Mouse (Mus musculus) embryonic facial prominence, embryonic 15.5 days (tissue): ENCODE measurements around the gene 4930544G11Rik. TPM values are rescaled to one million over a fixed set of nuclear protein-coding genes. Genes with fewer than 3 reads are reported as not detected.

Experiments used
- ATAC-seq: fragments of 200-750 bp; cut with Nextera tagmentation; 2 replicates; pipeline ENCODE4 v1.8.0; 2017; ENCODE audit warnings: low read depth, moderate TSS enrichment; ENCODE audit not compliant: insufficient number of reproducible peaks, low FRiP score, low TSS enrichment
- H3K27ac ChIP-seq: fragments of 300-500 bp; sonication (generic); replicated peaks from 2 replicates; pipeline ENCODE4 v1.5.1; 2015; ENCODE audit warnings: mild to moderate bottlenecking, inconsistent platforms
- H3K27me3 ChIP-seq: fragments of 300-500 bp; sonication (generic); 2 replicates; pipeline ENCODE4 v1.6.1; 2015; ENCODE audit warnings: inconsistent platforms
- H3K36me3 ChIP-seq: fragments of 300-500 bp; sonication (generic); 2 replicates; pipeline ENCODE4 v1.6.1; 2015; ENCODE audit warnings: mild to moderate bottlenecking, inconsistent platforms
- H3K4me1 ChIP-seq: fragments of 300-500 bp; sonication (generic); 2 replicates; pipeline ENCODE4 v1.6.1; 2015; ENCODE audit warnings: inconsistent platforms
- H3K4me2 ChIP-seq: fragments of 300-500 bp; sonication (generic); replicated peaks from 2 replicates; pipeline ENCODE4 v1.6.1; 2015; ENCODE audit warnings: mild to moderate bottlenecking, inconsistent platforms
- H3K4me3 ChIP-seq: fragments of 300-500 bp; sonication (generic); replicated peaks from 2 replicates; pipeline ENCODE4 v1.5.1; 2015; ENCODE audit warnings: mild to moderate bottlenecking, inconsistent platforms
- H3K9ac ChIP-seq: fragments of 300-500 bp; sonication (generic); 2 replicates; pipeline ENCODE4 v1.6.1; 2015; ENCODE audit warnings: inconsistent platforms
- H3K9me3 ChIP-seq: fragments of 300-500 bp; sonication (generic); replicated peaks from 2 replicates; pipeline ENCODE4 v1.6.1; 2016; ENCODE audit warnings: inconsistent platforms
- WGBS: fragments of 180-500 bp; shearing (Covaris S2); methylation state at CpG from one replicate; pipeline ENCODE4 v1.1.7; 2015; 5-methylcytosine and 5-hydroxymethylcytosine counted together
- polyA plus RNA-seq: library from polyadenylated mRNA; unstranded; fragments of >200 nt; fragmentation: Nextera tagmentation; extraction: Ambion mirVana; gene quantifications from 2 replicates; pipeline ENCODE4 v1.2.1, GENCODE M21; 2015

Gene 4930544G11Rik
- not detected in 2 replicates for polyA plus RNA-seq

DNA sequence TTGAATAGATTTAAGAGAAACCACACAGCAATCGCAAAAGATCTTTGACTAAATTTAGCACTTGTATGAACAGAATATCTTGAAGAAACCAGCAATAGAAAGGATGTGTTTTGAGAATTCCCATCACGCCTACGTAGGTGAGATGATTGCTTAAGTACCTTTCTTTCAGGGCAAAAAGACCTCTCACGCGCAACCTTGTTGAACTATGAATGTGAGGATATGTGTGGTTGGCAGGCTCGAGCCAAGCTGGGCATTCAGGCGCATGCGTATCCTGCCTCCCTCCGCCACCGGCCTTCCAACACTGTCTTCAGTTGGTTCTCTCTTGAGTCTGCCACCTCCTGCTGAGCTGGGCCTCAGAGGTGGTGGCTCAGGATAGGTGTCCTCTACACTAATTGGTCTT, at the start of gene 4930544G11Rik:
Gene 4930544G11Rik, plus strand, starts transcription at position 301 of the 400 bp plus-strand sequence.
- ATAC-seq = no peak
- no peak within 1 kb of the TSS for H3K4me3 ChIP-seq
- H3K36me3 ChIP-seq = no peaks in the 10 kb centered on the region
- H3K4me2 ChIP-seq = no peak within 1 kb of the TSS
- WGBS = 97% methylated on average over 10 of the region's 10 CpGs
- no peaks in the 10 kb centered on the region for H3K27me3 ChIP-seq
- no peak within 1 kb of the TSS for H3K27ac ChIP-seq
- H3K9ac ChIP-seq = no peak within 1 kb of the TSS
- H3K4me1 ChIP-seq = no peaks in the 10 kb centered on the region
- no peaks in the 10 kb centered on the region for H3K9me3 ChIP-seq

GRCm38 (mm10) chr6:65906657-65907182, 45.7 kb upstream of the 4930544G11Rik start:
- Histone ChIP-seq H3K4me2 (no peak overlapping the region), H3K27ac (no peak overlapping the region), H3K9me3 (no peaks in the 10 kb centered on the region), H3K36me3 (peaks cover 18% of the 10 kb centered on the region), H3K9ac (no peak overlapping the region), H3K4me1 (no peaks in the 10 kb centered on the region), H3K4me3 (no peak overlapping the region), H3K27me3 (no peaks in the 10 kb centered on the region)
- WGBS = 88% methylated on average over 2 of the region's 2 CpGs
- no peak for ATAC-seq

- Histone ChIP-seq H3K4me2 (no peak overlapping the region), H3K27me3 (no peaks in the 10 kb centered on the region), H3K27ac (no peak overlapping the region), H3K9ac (no peak overlapping the region), H3K4me3 (no peak overlapping the region), H3K4me1 (no peaks in the 10 kb centered on the region), H3K9me3 (no peaks in the 10 kb centered on the region), H3K36me3 (no peaks in the 10 kb centered on the region)
- ATAC-seq = no peak
- WGBS = 78% methylated on average over 5 of the region's 5 CpGs
Observed at GRCm38 (mm10) chr6:65915421-65915820, 37.0 kb upstream of the 4930544G11Rik start.

GRCm38 (mm10) chr6:65921703-65922102, 30.7 kb upstream of the 4930544G11Rik start:
- ATAC-seq = no peak
- Histone ChIP-seq H3K4me1 (peaks cover 6% of the 10 kb centered on the region; the same call in 1 of the 2 replicates), H3K9ac (no peak overlapping the region), H3K4me3 (no peak overlapping the region), H3K27ac (no peak overlapping the region), H3K4me2 (no peak overlapping the region), H3K36me3 (no peaks in the 10 kb centered on the region), H3K27me3 (no peaks in the 10 kb centered on the region), H3K9me3 (no peaks in the 10 kb centered on the region)
- 63% methylated on average over 3 of the region's 3 CpGs for WGBS

GRCm38 (mm10) chr6:65923501-65924084, 28.8 kb upstream of the 4930544G11Rik start:
- H3K4me3 ChIP-seq = no peak overlapping the region
- peaks cover 6% of the 10 kb centered on the region; the same call in 1 of the 2 replicates for H3K4me1 ChIP-seq
- H3K36me3 ChIP-seq = no peaks in the 10 kb centered on the region
- 54% methylated on average over 4 of the region's 4 CpGs for WGBS
- no peaks in the 10 kb centered on the region for H3K27me3 ChIP-seq
- no peak overlapping the region for H3K9ac ChIP-seq
- no peak overlapping the region; the same call in 1 of the 2 replicates for H3K27ac ChIP-seq
- no peak overlapping the region for H3K4me2 ChIP-seq
- ATAC-seq = no peak
- no peaks in the 10 kb centered on the region for H3K9me3 ChIP-seq

GRCm38 (mm10) chr6:65925737-65926333, 26.6 kb upstream of the 4930544G11Rik start:
- Histone ChIP-seq H3K4me3 (no peak overlapping the region), H3K4me2 (no peak overlapping the region), H3K9ac (no peak overlapping the region), H3K27ac (no peak overlapping the region), H3K27me3 (no peaks in the 10 kb centered on the region), H3K4me1 (peaks cover 6% of the 10 kb centered on the region; the same call in 1 of the 2 replicates), H3K36me3 (no peaks in the 10 kb centered on the region), H3K9me3 (no peaks in the 10 kb centered on the region)
- WGBS = 76% methylated on average over 3 of the region's 3 CpGs
- ATAC-seq = no peak

- no peaks in the 10 kb centered on the region for H3K4me1 ChIP-seq
Observed at GRCm38 (mm10) chr6:65930523-65930922, 21.9 kb upstream of the 4930544G11Rik start.

DNA sequence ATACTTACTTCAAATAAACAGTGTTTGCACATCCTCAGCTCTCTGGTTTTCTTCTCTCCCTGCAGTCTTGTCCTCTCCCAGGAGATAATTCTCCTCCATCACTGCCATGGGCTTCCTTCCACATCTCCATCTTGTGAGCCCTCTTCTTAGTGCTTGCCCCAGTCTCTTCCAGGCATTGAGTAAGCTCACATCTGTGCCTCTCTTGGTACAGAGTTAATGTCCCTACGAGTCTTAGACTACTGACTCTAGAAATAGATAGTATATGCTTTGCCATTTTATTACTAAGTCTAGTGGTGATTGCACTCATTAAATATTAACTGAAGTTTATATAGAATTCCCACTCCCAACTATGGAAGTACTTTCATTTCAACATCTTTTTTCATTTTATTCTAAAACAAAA, 19.6 kb upstream of the 4930544G11Rik start:
- WGBS = 47% methylated on average over 1 of the region's 1 CpGs

More at GRCm38 (mm10) chr6:65930523-65930922, 21.9 kb upstream of the 4930544G11Rik start:
- Histone ChIP-seq H3K36me3 (0 out of 2 replicates have a peak, but pooled peaks cover 2% of the 10 kb centered on the region), H3K27me3 (no peaks in the 10 kb centered on the region), H3K9me3 (no peaks in the 10 kb centered on the region), H3K4me3 (no peak overlapping the region), H3K4me2 (no peak overlapping the region), H3K27ac (no peak overlapping the region), H3K9ac (no peak overlapping the region)
- ATAC-seq = no peak
- WGBS = 83% methylated on average over 1 of the region's 1 CpGs

DNA sequence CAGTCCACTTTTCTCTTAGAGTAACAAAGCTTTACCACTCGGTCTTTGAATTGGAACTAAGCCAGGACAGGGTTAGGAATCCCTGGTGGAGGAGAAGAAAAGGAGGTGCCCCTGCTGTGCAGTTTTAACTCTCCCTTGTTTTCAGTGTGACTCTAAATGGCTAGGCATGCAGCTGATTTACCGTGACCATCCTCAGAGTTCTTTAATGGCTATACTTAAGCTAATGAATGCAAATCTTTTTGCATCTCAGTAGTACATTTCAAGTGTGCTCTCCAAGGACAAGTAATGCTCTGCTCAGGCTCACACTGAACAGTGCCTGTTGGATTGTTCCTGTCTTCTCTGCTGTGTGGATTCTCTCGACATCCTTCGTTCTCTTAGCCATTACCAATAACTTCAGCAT, 19.2 kb upstream of the 4930544G11Rik start:
- H3K36me3 ChIP-seq = 0 out of 2 replicates have a peak, but pooled peaks cover 2% of the 10 kb centered on the region
- no peak overlapping the region for H3K4me3 ChIP-seq
- H3K9me3 ChIP-seq = no peaks in the 10 kb centered on the region
- H3K9ac ChIP-seq = no peak overlapping the region
- H3K27ac ChIP-seq = no peak overlapping the region
- no peak overlapping the region for H3K4me2 ChIP-seq
- ATAC-seq = no peak
- no peaks in the 10 kb centered on the region for H3K4me1 ChIP-seq
- no peaks in the 10 kb centered on the region for H3K27me3 ChIP-seq
- WGBS = 37% methylated on average over 4 of the region's 4 CpGs

More for the DNA sequence above, 19.6 kb upstream of the 4930544G11Rik start:
- Histone ChIP-seq H3K27ac (no peak overlapping the region), H3K36me3 (0 out of 2 replicates have a peak, but pooled peaks cover 2% of the 10 kb centered on the region), H3K4me3 (no peak overlapping the region), H3K4me2 (no peak overlapping the region), H3K4me1 (no peaks in the 10 kb centered on the region), H3K27me3 (no peaks in the 10 kb centered on the region), H3K9me3 (no peaks in the 10 kb centered on the region), H3K9ac (no peak overlapping the region)
- ATAC-seq = no peak

DNA sequence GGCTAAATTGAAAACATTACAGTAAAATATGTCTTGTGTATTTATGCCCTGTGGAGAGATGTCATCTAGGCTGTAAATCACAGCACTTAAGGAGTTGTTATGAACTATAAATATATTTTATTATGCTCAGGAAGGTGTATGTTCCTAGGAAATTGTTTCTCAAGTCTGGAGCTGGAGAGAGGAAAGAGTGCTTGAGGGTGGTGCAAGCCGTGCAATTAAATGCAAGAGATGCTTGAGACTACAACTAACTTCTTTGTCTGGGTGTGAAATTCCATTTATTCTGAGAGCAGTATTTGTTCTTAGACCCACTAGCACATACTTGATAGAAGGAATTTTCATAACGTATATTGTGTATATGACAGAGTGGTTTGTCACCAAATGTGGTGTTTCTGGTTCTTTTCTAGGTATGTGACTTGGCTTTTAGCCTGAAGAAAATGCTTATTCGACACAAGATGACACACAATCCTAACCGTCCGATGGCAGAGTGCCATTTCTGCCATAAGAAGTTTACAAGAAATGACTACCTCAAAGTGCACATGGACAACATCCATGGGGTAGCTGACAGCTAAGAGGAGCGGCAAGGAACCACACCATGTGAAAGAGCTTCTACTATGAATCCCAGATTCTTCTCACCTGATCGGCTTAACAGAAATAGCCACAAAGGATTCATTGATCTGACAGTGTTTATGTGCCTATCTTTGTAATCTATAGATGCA, 16.7 kb upstream of the 4930544G11Rik start:
- Histone ChIP-seq H3K4me2 (no peak overlapping the region), H3K9ac (no peak overlapping the region), H3K9me3 (no peaks in the 10 kb centered on the region), H3K4me1 (no peaks in the 10 kb centered on the region), H3K27ac (no peak overlapping the region), H3K36me3 (peaks cover 2% of the 10 kb centered on the region; the same call in 1 of the 2 replicates), H3K4me3 (no peak overlapping the region), H3K27me3 (no peaks in the 10 kb centered on the region)
- no peak for ATAC-seq
- WGBS = 65% methylated on average over 7 of the region's 7 CpGs

GRCm38 (mm10) chr6:65950492-65950891, 1.9 kb upstream of the 4930544G11Rik start:
- WGBS = 78% methylated on average over 6 of the region's 6 CpGs
- ATAC-seq = no peak

More at GRCm38 (mm10) chr6:65950492-65950891, 1.9 kb upstream of the 4930544G11Rik start:
- Histone ChIP-seq H3K4me3 (no peak overlapping the region), H3K27me3 (no peaks in the 10 kb centered on the region), H3K4me1 (no peaks in the 10 kb centered on the region), H3K9ac (no peak overlapping the region), H3K4me2 (no peak overlapping the region), H3K36me3 (no peaks in the 10 kb centered on the region), H3K27ac (no peak overlapping the region), H3K9me3 (no peaks in the 10 kb centered on the region)
